Mouse (Mus musculus) limb, embryonic 11.5 days (tissue): ENCODE measurements around the gene Naa15. TPM values are rescaled to one million over a fixed set of nuclear protein-coding genes. Genes with fewer than 3 reads are reported as not detected.
A peak's percentile ranks its signal among the peaks of the same experiment; 100 is the strongest.

Experiments
- ATAC-seq: fragments of 200-750 bp; cut with Nextera tagmentation; 2 replicates; pipeline ENCODE4 v1.8.0; 2017; ENCODE audit warnings: low read depth; ENCODE audit not compliant: insufficient number of reproducible peaks, low FRiP score, low TSS enrichment
- DNase-seq: peaks from one replicate; pipeline ENCODE4 v3.0.0-alpha.2; 2015; ENCODE audit warnings: low spot score
- H3K27ac ChIP-seq: fragments of 300-500 bp; sonication (generic); replicated peaks from 2 replicates; pipeline ENCODE4 v1.5.1; 2014; ENCODE audit warnings: low read depth, mild to moderate bottlenecking, low read length
- H3K27me3 ChIP-seq: fragments of 300-500 bp; sonication (generic); 2 replicates; pipeline ENCODE4 v1.6.1; 2014; ENCODE audit warnings: mild to moderate bottlenecking, low read length, mixed read lengths; ENCODE audit not compliant: control insufficient read depth, insufficient read depth
- H3K36me3 ChIP-seq: fragments of 300-500 bp; sonication (generic); 2 replicates; pipeline ENCODE4 v1.6.1; 2014; ENCODE audit warnings: mild to moderate bottlenecking, low read length, moderate library complexity, mixed read lengths; ENCODE audit not compliant: control insufficient read depth, insufficient read depth
- H3K4me1 ChIP-seq: fragments of 300-500 bp; sonication (generic); 2 replicates; pipeline ENCODE4 v1.6.1; 2014; ENCODE audit warnings: low read length, mixed read lengths; ENCODE audit not compliant: control insufficient read depth, insufficient read depth
- H3K4me2 ChIP-seq: fragments of 300-500 bp; sonication (generic); 2 replicates; pipeline ENCODE4 v1.6.1; 2014; ENCODE audit warnings: low read depth, mild to moderate bottlenecking, moderate library complexity; ENCODE audit not compliant: severe bottlenecking
- H3K4me3 ChIP-seq: fragments of 300-500 bp; sonication (generic); 2 replicates; pipeline ENCODE4 v1.5.1; 2014; ENCODE audit warnings: low read depth, low read length
- H3K9ac ChIP-seq: fragments of 300-500 bp; sonication (generic); 2 replicates; pipeline ENCODE4 v1.6.1; 2014; ENCODE audit warnings: mild to moderate bottlenecking, low read length
- H3K9me3 ChIP-seq: fragments of 300-500 bp; sonication (generic); 2 replicates; pipeline ENCODE4 v1.6.1; 2016; ENCODE audit warnings: low read length; ENCODE audit not compliant: control insufficient read depth
- WGBS: fragments of 180-500 bp; shearing (Covaris S2); extraction: QIAGEN DNeasy Blood & Tissue Kit; methylation state at CpG from one replicate; pipeline ENCODE4 v1.1.7; 2014; 5-methylcytosine and 5-hydroxymethylcytosine counted together
- polyA plus RNA-seq: library from polyadenylated mRNA; unstranded; fragments of >200 nt; fragmentation: Nextera tagmentation; extraction: Ambion mirVana; gene quantifications from 2 replicates; pipeline ENCODE4 v1.2.1, GENCODE M21; 2014

Gene Naa15
- polyA plus RNA-seq, 1 experiment from 2014 or later = 52.0 TPM

DNA sequence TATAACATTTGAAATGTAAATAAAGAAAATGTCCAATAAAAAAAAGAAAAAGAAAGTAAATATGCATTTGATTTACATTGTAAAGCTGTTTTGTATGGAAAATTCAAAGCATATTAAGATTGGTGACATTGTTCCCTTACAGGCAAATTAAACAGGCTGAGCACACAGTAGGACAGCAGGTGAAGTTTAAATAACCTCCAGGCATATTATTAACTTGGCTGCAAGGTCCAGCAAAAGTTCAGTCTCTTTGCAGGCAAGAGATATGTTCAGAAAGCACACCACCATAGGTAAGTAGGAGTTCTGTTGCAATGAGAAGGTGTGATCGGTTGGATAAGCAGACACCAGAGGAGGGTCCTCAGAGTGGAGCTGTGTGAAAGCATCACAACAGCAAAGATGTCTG, 83.0 kb downstream of the Naa15 start:
- no peak for ATAC-seq
- H3K9ac ChIP-seq = no peak overlapping the region
- no peak overlapping the region for H3K4me3 ChIP-seq
- H3K27ac ChIP-seq = no peak overlapping the region
- no peaks in the 10 kb centered on the region for H3K27me3 ChIP-seq
- no peak overlapping the region for H3K4me2 ChIP-seq
- no peaks in the 10 kb centered on the region for H3K9me3 ChIP-seq
- DNase-seq = no peak
- H3K4me1 ChIP-seq = no peaks in the 10 kb centered on the region
- WGBS = 100% methylated on average over 1 of the region's 1 CpGs
- peaks cover 2% of the 10 kb centered on the region; the same call in 1 of the 2 replicates for H3K36me3 ChIP-seq

- H3K4me3 ChIP-seq = no peak overlapping the region
- no peaks in the 10 kb centered on the region for H3K4me1 ChIP-seq
- H3K9ac ChIP-seq = no peak overlapping the region
- H3K9me3 ChIP-seq = no peaks in the 10 kb centered on the region
- ATAC-seq (no peak), DNase-seq (no peak)
- 83% methylated on average over 5 of the region's 5 CpGs for WGBS
- no peak overlapping the region for H3K4me2 ChIP-seq
- 0 out of 2 replicates have a peak, but pooled peaks cover 2% of the 10 kb centered on the region for H3K36me3 ChIP-seq
- H3K27me3 ChIP-seq = no peaks in the 10 kb centered on the region
- no peak overlapping the region for H3K27ac ChIP-seq
These were observed 83.7 kb downstream of the Naa15 start for GRCm38 (mm10) chr3:51498659-51499058.

DNA sequence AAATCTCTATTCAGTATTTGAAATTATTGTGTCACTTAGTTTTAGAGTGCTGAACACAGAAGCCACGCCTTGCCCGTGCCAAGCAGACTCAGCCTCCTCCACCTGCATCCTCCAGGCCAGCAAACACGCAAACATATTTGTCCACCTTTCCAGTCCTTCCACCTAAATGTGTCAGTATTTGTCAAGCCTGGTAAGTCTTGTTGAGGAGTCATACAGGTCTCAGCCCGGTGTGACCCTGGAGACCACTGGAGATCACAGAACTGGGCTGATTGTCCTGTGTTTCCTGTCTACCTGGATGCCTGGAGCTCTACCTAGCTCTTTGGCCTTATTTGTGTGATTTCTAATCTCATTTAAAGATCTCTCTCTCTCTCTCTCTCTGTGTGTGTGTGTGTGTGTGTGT, 84.9 kb downstream of the Naa15 start:
- Histone ChIP-seq H3K27me3 (no peaks in the 10 kb centered on the region), H3K27ac (no peak overlapping the region), H3K9ac (no peak overlapping the region), H3K4me1 (no peaks in the 10 kb centered on the region), H3K36me3 (no peaks in the 10 kb centered on the region), H3K4me3 (no peak overlapping the region), H3K4me2 (no peak overlapping the region), H3K9me3 (no peaks in the 10 kb centered on the region)
- WGBS = 90% methylated on average over 4 of the region's 4 CpGs
- DNase-seq = no peak
- no peak for ATAC-seq

DNA sequence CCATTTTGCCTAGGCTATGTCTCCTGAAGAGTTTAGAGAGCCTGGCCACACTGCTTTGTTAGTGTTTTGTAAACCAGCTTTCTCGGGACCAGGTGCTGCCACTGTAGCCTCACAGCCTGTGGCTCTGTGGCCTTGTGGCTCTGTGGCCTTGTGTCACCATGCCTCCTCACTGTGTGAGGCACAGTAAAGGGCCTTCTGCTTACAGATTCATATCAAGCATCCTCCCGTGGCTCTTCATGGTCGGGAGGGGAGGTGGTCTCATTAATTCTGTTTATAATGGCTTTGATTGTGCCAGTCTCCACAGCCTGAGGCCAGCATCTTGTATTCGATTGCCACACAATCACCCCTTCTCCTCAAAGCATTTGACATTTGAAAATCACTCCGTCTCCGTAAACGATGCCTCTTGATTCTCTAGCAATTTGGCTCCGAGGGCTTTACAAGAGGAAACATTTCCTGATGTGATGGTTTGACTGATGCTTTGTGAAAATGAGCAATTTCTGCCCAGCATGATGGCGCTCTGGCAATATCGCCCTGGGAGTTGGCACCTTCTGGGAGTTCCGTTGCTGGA, 89.5 kb downstream of the Naa15 start:
- Histone ChIP-seq H3K9ac (no peak overlapping the region), H3K4me3 (no peak overlapping the region), H3K27ac (no peak overlapping the region), H3K36me3 (no peaks in the 10 kb centered on the region), H3K9me3 (no peaks in the 10 kb centered on the region), H3K4me2 (no peak overlapping the region), H3K27me3 (no peaks in the 10 kb centered on the region), H3K4me1 (no peaks in the 10 kb centered on the region)
- DNase-seq = no peak
- no peak for ATAC-seq
- WGBS = 82% methylated on average over 11 of the region's 11 CpGs

GRCm38 (mm10) chr3:51505465-51505864, 90.5 kb downstream of the Naa15 start:
- DNase-seq = peak; percentile 25
- H3K27me3 ChIP-seq = no peaks in the 10 kb centered on the region
- 73% methylated on average over 19 of the region's 19 CpGs for WGBS
- no peak overlapping the region for H3K4me2 ChIP-seq
- no peaks in the 10 kb centered on the region for H3K9me3 ChIP-seq
- ATAC-seq = no peak
- H3K4me1 ChIP-seq = no peaks in the 10 kb centered on the region
- no peak overlapping the region for H3K27ac ChIP-seq
- no peak overlapping the region for H3K9ac ChIP-seq
- H3K36me3 ChIP-seq = no peaks in the 10 kb centered on the region
- H3K4me3 ChIP-seq = no peak overlapping the region

DNA sequence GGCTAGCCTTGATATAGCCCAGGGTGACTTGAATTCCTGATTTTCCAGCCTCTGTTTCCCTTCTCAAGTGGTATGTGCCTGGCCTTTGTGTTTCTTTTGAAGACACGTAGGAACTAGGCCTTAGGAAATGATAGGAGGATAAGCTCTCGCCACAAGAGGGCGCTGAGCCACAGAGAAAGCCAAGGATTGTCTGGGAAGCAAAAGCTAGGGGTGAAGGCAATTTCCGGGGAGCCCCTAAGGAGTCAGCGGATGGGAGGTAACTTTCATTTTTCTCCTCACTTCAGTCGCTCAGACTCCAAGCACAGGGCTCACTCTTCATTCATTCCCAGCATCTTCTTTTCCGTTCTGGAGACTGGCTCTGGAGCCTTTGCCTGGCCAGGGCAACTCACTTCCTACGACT, 96.0 kb downstream of the Naa15 start:
- Histone ChIP-seq H3K9ac (no peak overlapping the region), H3K9me3 (no peaks in the 10 kb centered on the region), H3K4me3 (no peak overlapping the region), H3K4me1 (no peaks in the 10 kb centered on the region), H3K4me2 (no peak overlapping the region), H3K27ac (no peak overlapping the region), H3K36me3 (no peaks in the 10 kb centered on the region), H3K27me3 (no peaks in the 10 kb centered on the region)
- DNase-seq = peak; percentile 85
- 23% methylated on average over 8 of the region's 8 CpGs for WGBS
- ATAC-seq = no peak

GRCm38 (mm10) chr3:51511983-51512382, 97.0 kb downstream of the Naa15 start:
- no peaks in the 10 kb centered on the region for H3K27me3 ChIP-seq
- H3K36me3 ChIP-seq = no peaks in the 10 kb centered on the region
- DNase-seq (no peak), ATAC-seq (no peak)
- H3K4me3 ChIP-seq = no peak overlapping the region
- H3K9ac ChIP-seq = no peak overlapping the region
- H3K27ac ChIP-seq = no peak overlapping the region
- 97% methylated on average over 5 of the region's 5 CpGs for WGBS
- H3K4me1 ChIP-seq = no peaks in the 10 kb centered on the region
- no peaks in the 10 kb centered on the region for H3K9me3 ChIP-seq
- no peak overlapping the region for H3K4me2 ChIP-seq

GRCm38 (mm10) chr3:51517467-51517866, 102.5 kb downstream of the Naa15 start:
- Histone ChIP-seq H3K27me3 (no peaks in the 10 kb centered on the region), H3K4me1 (peaks cover 7% of the 10 kb centered on the region; the same call in 1 of the 2 replicates), H3K9me3 (no peaks in the 10 kb centered on the region), H3K4me2 (no peak overlapping the region), H3K9ac (no peak overlapping the region), H3K4me3 (no peak overlapping the region), H3K36me3 (peaks cover 3% of the 10 kb centered on the region), H3K27ac (no peak overlapping the region)
- no peak for ATAC-seq
- WGBS = 86% methylated on average over 4 of the region's 4 CpGs
- DNase-seq = no peak
